Mouse (Mus musculus) stomach, postnatal 0 days (tissue): ENCODE measurements at regions not wholly inside any gene's neighbourhood (a gene's known extent, or its start where the extent isn't known, plus 50 kb on each side); places are given as distances from the start of the nearest gene placed in this dataset.

Source experiments
- CTCF ChIP-seq: IDR thresholded peaks from 2 replicates; pipeline ENCODE4 v1.5.1; 2016; ENCODE audit warnings: antibody characterized with exemption, low read depth, mild to moderate bottlenecking, moderate library complexity
- EP300 ChIP-seq: optimal IDR thresholded peaks from 2 replicates; pipeline ENCODE3; 2016; ENCODE audit warnings: antibody characterized with exemption

GRCm38 (mm10) chr2:72728699-72729098 lies 251.5 kb downstream of the Sp3 start:
- TF ChIP-seq CTCF (peak; percentile 89), EP300 (no peak)
